Mouse (Mus musculus) heart, postnatal 10 days (tissue): Measurements from ENCODE around the gene Gpalpp1. TPM values are rescaled to one million over a fixed set of nuclear protein-coding genes. Genes with fewer than 3 reads are reported as not detected.

Experiments used
- DNase-seq, 2 experiments: peaks; one replicate each; pipeline ENCODE4 v3.0.0; 2021
- intact Hi-C: fragments of 180-260 bp; cut with DNase I; formaldehyde crosslinking; loops from one replicate; pipeline ENCODE4 v1.15.1; 2025
- total RNA-seq, 2 experiments: library from RNA; stranded (reverse); gene quantifications; 2 replicates each; pipeline ENCODE4 v1.2.3; 2021

The Gpalpp1 gene
- total RNA-seq, result 10 to 100 TPM; 14.6 to 15.0 TPM

- intact Hi-C loops, result no loop called here
- peak; percentile 94 to 95 for DNase-seq
Measured at GRCm38 (mm10) chr14:76110396-76111221, at the start of gene Gpalpp1, which contains the start of gene Nufip1. Gpalpp1 (minus strand) TSS chr14:76110760. Nufip1 (plus strand) TSS chr14:76110891.

GRCm38 (mm10) chr14:76158192-76158785, 47.7 kb upstream of the Gpalpp1 start:
- intact Hi-C loops, result loop anchor here (10.0 kb wide), 1 partner anchor 857 kb away; no protein-coding TSS in a partner anchor
- no peak for DNase-seq

GRCm38 (mm10) chr14:76153828-76154227, 43.3 kb upstream of the Gpalpp1 start:
- intact Hi-C loops, result loop anchor here (10.0 kb wide), 1 partner anchor 861 kb away; no protein-coding TSS in a partner anchor
- DNase-seq, result no peak

GRCm38 (mm10) chr14:76153003-76153675, 42.6 kb upstream of the Gpalpp1 start:
- intact Hi-C loops, result loop anchor here (10.0 kb wide), 1 partner anchor 862 kb away; no protein-coding TSS in a partner anchor
- peak in 1 of 2 experiments; percentile 29 for DNase-seq

GRCm38 (mm10) chr14:76152162-76153002, 41.8 kb upstream of the Gpalpp1 start:
- peak; percentile 97 for DNase-seq
- intact Hi-C loops, result loop anchor here (1.0 to 10.0 kb wide), 3 partner anchors 262 to 862 kb away; partner anchors contain the start of gene Tsc22d1

GRCm38 (mm10) chr14:76151820-76152161, 41.2 kb upstream of the Gpalpp1 start:
- DNase-seq, result no peak
- intact Hi-C loops, result loop anchor here (1.0 to 10.0 kb wide), 3 partner anchors 263 to 863 kb away; partner anchors contain the start of gene Tsc22d1

GRCm38 (mm10) chr14:76151011-76151410, 40.5 kb upstream of the Gpalpp1 start:
- DNase-seq, result no peak
- intact Hi-C loops, result loop anchor here (10.0 kb wide), 1 partner anchor 864 kb away; no protein-coding TSS in a partner anchor

GRCm38 (mm10) chr14:76150499-76150898, 39.9 kb upstream of the Gpalpp1 start:
- intact Hi-C loops, result loop anchor here (10.0 kb wide), 1 partner anchor 864 kb away; no protein-coding TSS in a partner anchor
- no peak for DNase-seq

- intact Hi-C loops, result loop anchor here (10.0 kb wide), 1 partner anchor 865 kb away; no protein-coding TSS in a partner anchor
Measured at GRCm38 (mm10) chr14:76149531-76150179, 39.1 kb upstream of the Gpalpp1 start.

GRCm38 (mm10) chr14:76148294-76148693, 37.7 kb upstream of the Gpalpp1 start:
- intact Hi-C loops, result no loop called here
- no peak for DNase-seq

More at GRCm38 (mm10) chr14:76149531-76150179, 39.1 kb upstream of the Gpalpp1 start:
- peak; percentile 89 to 90 for DNase-seq

- intact Hi-C loops, result no loop called here
- DNase-seq, result no peak
Measured at GRCm38 (mm10) chr14:76147061-76147460, 36.5 kb upstream of the Gpalpp1 start.

- intact Hi-C loops, result no loop called here
- no peak for DNase-seq
Measured at GRCm38 (mm10) chr14:76145868-76146267, 35.3 kb upstream of the Gpalpp1 start.

- no peak for DNase-seq
- intact Hi-C loops, result no loop called here
Measured at GRCm38 (mm10) chr14:76145248-76145647, 34.7 kb upstream of the Gpalpp1 start.

GRCm38 (mm10) chr14:76134975-76135374, 24.4 kb upstream of the Gpalpp1 start:
- intact Hi-C loops, result no loop called here
- DNase-seq, result no peak

GRCm38 (mm10) chr14:76128174-76128573, 17.6 kb upstream of the Gpalpp1 start:
- DNase-seq, result no peak
- intact Hi-C loops, result no loop called here

- intact Hi-C loops, result no loop called here
- DNase-seq, result no peak
Measured at GRCm38 (mm10) chr14:76127311-76127710, 16.8 kb upstream of the Gpalpp1 start.

- intact Hi-C loops, result loop anchor here (1.0 to 5.0 kb wide), 2 partner anchors 351 to 890 kb away; no protein-coding TSS in a partner anchor
- no peak for DNase-seq
Measured at GRCm38 (mm10) chr14:76122663-76123058, 12.1 kb upstream of the Gpalpp1 start.

- intact Hi-C loops, result loop anchor here (1.0 to 5.0 kb wide), 2 partner anchors 351 to 890 kb away; no protein-coding TSS in a partner anchor
- peak; percentile 61 to 69 for DNase-seq
Measured at GRCm38 (mm10) chr14:76121901-76122662, 11.5 kb upstream of the Gpalpp1 start.
